Mouse (Mus musculus) C2C12 (cell line): ENCODE data around the gene Gmds. TPM values are rescaled to one million over a fixed set of nuclear protein-coding genes. Genes with fewer than 3 reads are reported as not detected.

Experiments
- H3K27me3 ChIP-seq: one replicate; pipeline ENCODE4 v1.6.1; 2011; ENCODE audit not compliant: control insufficient read depth, insufficient read depth, insufficient read length
- H3K36me3 ChIP-seq: one replicate; pipeline ENCODE4 v1.6.1; 2011; ENCODE audit not compliant: control insufficient read depth, insufficient read depth
- H3K4me3 ChIP-seq: one replicate; pipeline ENCODE4 v1.5.1; 2011; ENCODE audit warnings: mild to moderate bottlenecking, control low read depth; ENCODE audit not compliant: poor library complexity, insufficient read depth, severe bottlenecking
- H3K79me2 ChIP-seq: one replicate; pipeline ENCODE4 v1.6.1; 2011; ENCODE audit not compliant: control insufficient read depth, insufficient read depth
- H3K79me3 ChIP-seq: one replicate; pipeline ENCODE4 v1.6.1; 2011; ENCODE audit warnings: low read depth, control low read depth
- H3ac ChIP-seq: one replicate; pipeline ENCODE3; 2011; ENCODE audit warnings: low read depth; ENCODE audit not compliant: control insufficient read depth, insufficient read length
- CEBPB ChIP-seq: IDR thresholded peaks from one replicate; pipeline ENCODE4 v1.6.1; 2011; ENCODE audit warnings: low read depth, mild to moderate bottlenecking, control low read depth, moderate library complexity
- CTCF ChIP-seq: IDR thresholded peaks from one replicate; pipeline ENCODE4 v1.5.1; 2011; ENCODE audit not compliant: control insufficient read depth, insufficient read depth, insufficient read length
- FOSL1 ChIP-seq: IDR thresholded peaks from one replicate; pipeline ENCODE4 v1.8.0; 2011; ENCODE audit warnings: mild to moderate bottlenecking, low read length; ENCODE audit not compliant: poor library complexity, insufficient read depth, severe bottlenecking
- MAX ChIP-seq: IDR thresholded peaks from one replicate; pipeline ENCODE4 v1.6.1; 2011; ENCODE audit warnings: mild to moderate bottlenecking, control low read depth
- MYOD1 ChIP-seq: IDR thresholded peaks from one replicate; pipeline ENCODE4 v1.6.1; 2011; ENCODE audit warnings: low read depth; ENCODE audit not compliant: control insufficient read depth, insufficient read length
- MYOG ChIP-seq: IDR thresholded peaks from one replicate; pipeline ENCODE4 v1.6.1; 2011; ENCODE audit not compliant: control insufficient read depth, insufficient read length; ENCODE audit errors: extremely low read depth
- USF1 ChIP-seq: IDR thresholded peaks from one replicate; pipeline ENCODE4 v1.6.1; 2011; ENCODE audit warnings: low read depth, mild to moderate bottlenecking, control low read depth, moderate library complexity
- polyA plus RNA-seq: library from polyadenylated mRNA; unstranded; fragments of >200 nt; fragmentation: generic; extraction: Trizol; gene quantifications from one replicate; pipeline ENCODE4 v1.2.1, GENCODE M21; 2012; ENCODE audit warnings: missing spikeins

Gmds gene
- polyA plus RNA-seq, 1 experiment = 21.1 TPM

GRCm38 (mm10) chr13:31821050-31821449 lies 517.5 kb downstream of the Gmds start:
- no peaks in the 10 kb centered on the region for H3K79me3 ChIP-seq
- no peak overlapping the region for H3ac ChIP-seq
- no peaks in the 10 kb centered on the region for H3K27me3 ChIP-seq
- no peaks in the 10 kb centered on the region for H3K36me3 ChIP-seq
- TF ChIP-seq USF1 (no peak), MYOG (no peak), CEBPB (no peak), CTCF (no peak), MAX (no peak), FOSL1 (no peak), MYOD1 (no peak)
- no peaks in the 10 kb centered on the region for H3K79me2 ChIP-seq
- H3K4me3 ChIP-seq = no peak overlapping the region

- H3K27me3 ChIP-seq = no peaks in the 10 kb centered on the region
- H3ac ChIP-seq = no peak overlapping the region
- H3K79me3 ChIP-seq = no peaks in the 10 kb centered on the region
- no peak overlapping the region for H3K4me3 ChIP-seq
- no peaks in the 10 kb centered on the region for H3K79me2 ChIP-seq
- TF ChIP-seq FOSL1 (no peak), MYOD1 (no peak), USF1 (no peak), MAX (no peak), CEBPB (no peak), MYOG (no peak), CTCF (no peak)
- H3K36me3 ChIP-seq = no peaks in the 10 kb centered on the region
Measured at GRCm38 (mm10) chr13:31820587-31821017, 517.9 kb downstream of the Gmds start.

GRCm38 (mm10) chr13:31819664-31820405 lies 518.7 kb downstream of the Gmds start:
- no peak for TF ChIP-seq CTCF
- no peak for TF ChIP-seq MYOG
- TF ChIP-seq MYOD1 = no peak
- TF ChIP-seq USF1 = no peak
- TF ChIP-seq MAX = no peak
- TF ChIP-seq CEBPB = no peak
- no peak for TF ChIP-seq FOSL1
- H3K27me3 ChIP-seq = no peaks in the 10 kb centered on the region
- no peaks in the 10 kb centered on the region for H3K36me3 ChIP-seq
- H3K79me2 ChIP-seq = no peaks in the 10 kb centered on the region
- no peak overlapping the region for H3K4me3 ChIP-seq
- H3ac ChIP-seq = no peak overlapping the region
- no peaks in the 10 kb centered on the region for H3K79me3 ChIP-seq

- Histone ChIP-seq H3K36me3 (peaks cover 7% of the 10 kb centered on the region), H3K79me3 (no peaks in the 10 kb centered on the region), H3K79me2 (peaks cover 9% of the 10 kb centered on the region), H3ac (no peak overlapping the region), H3K27me3 (no peaks in the 10 kb centered on the region), H3K4me3 (no peak overlapping the region)
- TF ChIP-seq MYOG (no peak), FOSL1 (no peak), MYOD1 (no peak)
Measured at GRCm38 (mm10) chr13:31818337-31818736, 520.2 kb downstream of the Gmds start.

- TF ChIP-seq CTCF (no peak), USF1 (no peak), MAX (no peak), CEBPB (no peak), FOSL1 (no peak), MYOD1 (no peak), MYOG (no peak)
- H3K79me3 ChIP-seq = peaks cover 7% of the 10 kb centered on the region
- H3K36me3 ChIP-seq = peaks cover 16% of the 10 kb centered on the region
- H3K27me3 ChIP-seq = no peaks in the 10 kb centered on the region
- no peak overlapping the region for H3ac ChIP-seq
- no peak overlapping the region for H3K4me3 ChIP-seq
- H3K79me2 ChIP-seq = peaks cover 25% of the 10 kb centered on the region
Measured at GRCm38 (mm10) chr13:31815383-31816003, 523.0 kb downstream of the Gmds start.
